Mouse (Mus musculus) myocyte (in vitro differentiated cells): Measurements from ENCODE around the gene Pdia2. TPM values are rescaled to one million over a fixed set of nuclear protein-coding genes. Genes with fewer than 3 reads are reported as not detected.

Source experiments
- H3K27me3 ChIP-seq: one replicate; pipeline ENCODE4 v1.6.1; 2011; ENCODE audit not compliant: control insufficient read depth, insufficient read depth, insufficient read length
- H3K36me3 ChIP-seq: one replicate; pipeline ENCODE4 v1.6.1; 2011; ENCODE audit not compliant: control insufficient read depth, insufficient read depth
- H3K4me2 ChIP-seq: one replicate; pipeline ENCODE4 v1.6.1; 2011; ENCODE audit warnings: low read depth, control low read depth
- H3K4me3 ChIP-seq: one replicate; pipeline ENCODE4 v1.5.1; 2011; ENCODE audit warnings: mild to moderate bottlenecking, control low read depth, moderate library complexity
- H3K79me2 ChIP-seq: one replicate; pipeline ENCODE4 v1.6.1; 2011; ENCODE audit not compliant: control insufficient read depth, insufficient read depth
- H3ac ChIP-seq: one replicate; pipeline ENCODE4 v1.6.1; 2011; ENCODE audit not compliant: control insufficient read depth, insufficient read length
- CEBPB ChIP-seq: IDR thresholded peaks from 2 replicates; pipeline ENCODE4 v1.6.1; 2011; ENCODE audit warnings: mild to moderate bottlenecking, moderate library complexity; ENCODE audit not compliant: poor library complexity, insufficient read depth, severe bottlenecking
- E2F4 ChIP-seq: IDR thresholded peaks from one replicate; pipeline ENCODE4 v1.6.1; 2011; ENCODE audit warnings: mild to moderate bottlenecking, control low read depth, moderate library complexity; ENCODE audit not compliant: insufficient read depth
- MAX ChIP-seq: IDR thresholded peaks from one replicate; pipeline ENCODE4 v1.6.1; 2011; ENCODE audit warnings: low read depth, mild to moderate bottlenecking, control low read depth
- MYOD1 ChIP-seq, 3 experiments: IDR thresholded peaks; one replicate each; pipeline ENCODE4 v1.6.1; 2011; ENCODE audit warnings: control low read depth in 2 of 3, low read depth in 2 of 3, mild to moderate bottlenecking in 2 of 3, moderate library complexity in 1 of 3; ENCODE audit not compliant: insufficient read length in 2 of 3, control insufficient read depth in 1 of 3
- MYOG ChIP-seq, 3 experiments: IDR thresholded peaks; one replicate each; pipeline ENCODE4 v1.6.1; 2011; ENCODE audit warnings: control low read depth in 2 of 3, low read depth in 2 of 3, mild to moderate bottlenecking in 2 of 3; ENCODE audit not compliant: insufficient read length in 2 of 3, control insufficient read depth in 1 of 3, insufficient read depth in 1 of 3
- POLR2A ChIP-seq: IDR thresholded peaks from one replicate; pipeline ENCODE4 v1.6.1; 2011; ENCODE audit warnings: low read depth, mild to moderate bottlenecking, control low read depth, moderate library complexity; ENCODE audit not compliant: insufficient read length
- POLR2AphosphoS2 ChIP-seq: IDR thresholded peaks from one replicate; pipeline ENCODE4 v1.6.1; 2011; ENCODE audit warnings: low read depth, control low read depth; ENCODE audit not compliant: insufficient read length
- REST ChIP-seq: IDR thresholded peaks from one replicate; pipeline ENCODE4 v1.6.1; 2011; ENCODE audit warnings: mild to moderate bottlenecking, control low read depth, moderate library complexity; ENCODE audit not compliant: insufficient read depth, insufficient read length
- SRF ChIP-seq: IDR thresholded peaks from one replicate; pipeline ENCODE4 v1.6.1; 2011; ENCODE audit warnings: low read depth; ENCODE audit not compliant: control insufficient read depth, insufficient read length
- TCF12 ChIP-seq: IDR thresholded peaks from one replicate; pipeline ENCODE4 v1.6.1; 2011; ENCODE audit warnings: mild to moderate bottlenecking, control low read depth; ENCODE audit not compliant: poor library complexity, insufficient read depth, severe bottlenecking
- TCF3 ChIP-seq: IDR thresholded peaks from one replicate; pipeline ENCODE4 v1.6.1; 2011; ENCODE audit warnings: low read depth, control low read depth; ENCODE audit not compliant: insufficient read length
- USF1 ChIP-seq: IDR thresholded peaks from one replicate; pipeline ENCODE4 v1.6.1; 2011; ENCODE audit warnings: low read depth, mild to moderate bottlenecking, control low read depth, moderate library complexity
- polyA plus RNA-seq: library from polyadenylated mRNA; unstranded; fragments of >200 nt; fragmentation: generic; extraction: Trizol; gene quantifications from one replicate; pipeline ENCODE4 v1.2.1, GENCODE M21; 2012; ENCODE audit warnings: missing spikeins

Gene Pdia2
- 0.05 TPM for polyA plus RNA-seq

DNA sequence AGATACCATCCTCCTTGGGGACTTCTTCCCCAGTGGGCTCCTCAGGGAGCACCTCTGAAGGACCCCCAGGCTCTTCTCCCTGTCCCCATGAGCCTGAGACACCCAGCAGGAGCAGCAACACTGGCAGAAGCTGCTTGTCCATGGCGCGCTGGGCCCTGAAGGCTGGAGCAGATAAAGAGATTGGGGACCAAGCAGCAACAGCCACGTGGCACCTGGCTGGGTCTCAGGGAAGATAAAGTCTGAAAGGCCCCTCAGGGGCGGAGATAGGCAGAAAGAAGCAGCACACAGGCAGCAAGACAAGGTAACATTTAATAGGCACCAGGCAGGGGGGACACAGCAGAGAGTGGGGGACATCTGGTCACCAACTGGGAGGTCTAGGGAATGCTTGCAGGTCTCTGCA, at the start of gene Pdia2:
Gene Pdia2 (minus strand): TSS at position 196 of the 400 bp plus-strand sequence.
- no peaks in the 10 kb centered on the region for H3K36me3 ChIP-seq
- H3K4me2 ChIP-seq: no peak within 1 kb of the TSS
- H3K79me2 ChIP-seq: no peaks in the 10 kb centered on the region
- H3K27me3 ChIP-seq: no peaks in the 10 kb centered on the region
- no peak within 1 kb of the TSS for H3K4me3 ChIP-seq
- H3ac ChIP-seq: no peak within 1 kb of the TSS
- TF ChIP-seq CEBPB (no peak), SRF (no peak), TCF3 (no peak), E2F4 (no peak), TCF12 (no peak), USF1 (no peak), POLR2AphosphoS2 (no peak), MYOD1 (IDR thresholded peaks at IDR 0.05; ENCODE audit: control insufficient read depth in 1 of 3, insufficient read length in 2 of 3, low read depth in 2 of 3) (no peak), POLR2A (no peak), REST (no peak), MAX (no peak), MYOG (IDR thresholded peaks at IDR 0.05; ENCODE audit: control insufficient read depth in 1 of 3, insufficient read depth in 1 of 3, insufficient read length in 2 of 3, low read depth in 2 of 3) (no peak)

DNA sequence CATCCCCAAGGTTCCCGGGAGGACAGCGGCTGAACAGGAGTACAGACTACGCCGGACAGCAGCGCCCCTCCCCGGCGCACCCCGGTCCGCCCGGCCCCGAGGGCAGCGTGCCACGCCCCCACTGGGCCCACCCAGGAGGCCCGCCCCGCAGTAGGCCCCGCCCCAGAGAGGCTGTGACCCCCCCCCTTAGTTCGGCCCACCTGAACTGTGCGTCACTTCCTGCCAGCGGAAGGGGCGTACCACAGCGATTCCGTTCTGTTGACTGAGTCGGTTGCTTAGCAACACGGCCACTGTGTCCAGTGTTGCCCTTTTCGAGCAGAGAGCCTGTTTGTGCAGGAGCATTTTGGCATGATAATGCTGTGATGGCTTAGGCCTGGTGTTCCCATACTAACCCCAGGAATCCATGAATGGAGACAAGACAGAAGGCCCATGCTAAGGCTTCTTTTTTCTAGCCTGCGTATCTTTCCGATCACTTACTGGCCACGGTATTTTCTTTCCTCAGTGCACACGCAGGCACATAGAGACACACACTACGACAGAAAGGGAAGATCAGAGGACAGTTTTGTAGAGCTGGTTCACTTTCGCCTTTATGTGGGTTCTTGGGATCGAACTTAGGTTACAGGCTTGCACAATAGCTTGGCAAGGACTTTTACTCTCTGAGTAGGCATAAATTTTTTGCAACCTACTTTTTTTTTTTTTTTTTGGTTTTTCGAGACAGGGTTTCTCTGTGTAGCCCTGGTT, 45.4 kb upstream of the Pdia2 start, which contains the start of gene Fam234a:
Gene Fam234a (minus strand): TSS at position 142 of the 741 bp plus-strand sequence.
- Histone ChIP-seq H3K79me2 (peaks cover 3% of the 10 kb centered on the region), H3K36me3 (no peaks in the 10 kb centered on the region), H3K27me3 (no peaks in the 10 kb centered on the region), H3ac (peak within 1 kb of the TSS; percentile 60), H3K4me3 (peak within 1 kb of the TSS; percentile 77), H3K4me2 (peak within 1 kb of the TSS; percentile 99)
- TF ChIP-seq MYOD1 (IDR thresholded peaks at IDR 0.05; ENCODE audit: control insufficient read depth in 1 of 3, insufficient read length in 2 of 3, low read depth in 2 of 3) (peak in 1 of 3 experiments; percentile 16), SRF (no peak), POLR2AphosphoS2 (peak; percentile 76), POLR2A (peak; percentile 77), MYOG (IDR thresholded peaks at IDR 0.05; ENCODE audit: control insufficient read depth in 1 of 3, insufficient read depth in 1 of 3, insufficient read length in 2 of 3, low read depth in 2 of 3) (peak in 1 of 3 experiments; percentile 17)

DNA sequence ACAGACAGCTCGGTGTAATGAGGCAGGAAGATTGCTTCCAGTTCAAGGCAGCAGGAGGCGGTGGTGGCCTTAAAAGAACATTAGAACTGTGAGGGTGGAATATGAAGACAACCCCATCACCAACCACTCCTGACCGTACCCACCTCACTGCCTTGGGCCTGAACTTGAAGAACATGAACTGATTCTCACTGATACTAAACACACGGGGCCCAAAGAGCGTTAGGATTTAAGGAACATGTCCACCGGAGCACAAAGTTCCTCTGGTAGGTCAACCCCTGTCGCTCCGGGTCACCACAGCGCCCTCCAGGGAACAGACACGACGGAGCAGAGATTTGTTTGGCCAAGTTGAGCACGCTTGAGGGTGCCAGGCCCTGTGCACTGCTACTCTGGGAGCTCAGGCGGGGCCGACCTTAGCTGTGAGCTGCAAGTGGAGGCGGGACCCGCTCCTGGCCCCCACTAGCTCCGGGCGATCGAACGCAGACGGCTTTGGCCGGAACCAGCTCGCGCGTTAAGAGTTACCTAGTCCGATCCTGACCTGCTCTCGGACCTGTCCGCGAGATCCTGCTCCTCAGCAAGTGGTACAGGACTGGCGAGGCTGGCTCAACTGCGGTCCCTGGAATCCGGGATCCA, 44.7 kb upstream of the Pdia2 start:
- peaks cover 3% of the 10 kb centered on the region for H3K79me2 ChIP-seq

DNA sequence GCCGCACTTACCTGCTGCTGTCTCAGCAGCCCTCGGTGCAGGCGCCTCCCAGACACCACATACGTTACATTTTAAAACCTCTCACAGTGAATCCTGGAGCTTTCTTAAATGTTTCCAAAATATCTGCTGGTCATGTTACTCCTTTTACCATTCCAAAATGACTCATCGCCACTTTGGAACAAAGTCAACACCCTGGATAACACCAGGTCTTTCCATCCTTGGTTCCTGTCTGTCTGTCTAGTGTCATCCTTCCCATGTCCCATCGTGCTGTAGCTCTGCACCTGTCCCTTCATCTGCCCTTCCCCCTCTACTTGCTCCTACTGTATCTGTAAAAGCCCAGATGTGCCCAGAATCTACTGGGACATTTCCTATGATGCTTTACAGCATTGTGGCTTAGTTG, 42.1 kb upstream of the Pdia2 start:
- Histone ChIP-seq H3K79me2 (peaks cover 3% of the 10 kb centered on the region), H3K4me2 (peak overlapping the region; percentile 72), H3K4me3 (no peak overlapping the region), H3K27me3 (no peaks in the 10 kb centered on the region), H3K36me3 (no peaks in the 10 kb centered on the region), H3ac (no peak overlapping the region)
- TF ChIP-seq MYOG (IDR thresholded peaks at IDR 0.05; ENCODE audit: control insufficient read depth in 1 of 3, insufficient read depth in 1 of 3, insufficient read length in 2 of 3, low read depth in 2 of 3) (peak in 1 of 3 experiments; percentile 18), USF1 (no peak), POLR2A (no peak), REST (no peak), MYOD1 (IDR thresholded peaks at IDR 0.05; ENCODE audit: control insufficient read depth in 1 of 3, insufficient read length in 2 of 3, low read depth in 2 of 3) (peak in 2 of 3 experiments; percentile 9 to 68), MAX (no peak), TCF3 (no peak), E2F4 (no peak), SRF (no peak), POLR2AphosphoS2 (no peak), TCF12 (no peak), CEBPB (no peak)

More for the DNA sequence above, 44.7 kb upstream of the Pdia2 start:
- TF ChIP-seq MYOD1 (IDR thresholded peaks at IDR 0.05; ENCODE audit: control insufficient read depth in 1 of 3, insufficient read length in 2 of 3, low read depth in 2 of 3) (no peak), POLR2A (no peak), REST (no peak), MAX (no peak), TCF3 (no peak), POLR2AphosphoS2 (no peak), TCF12 (no peak), E2F4 (no peak)
- H3ac ChIP-seq: peak overlapping the region; percentile 60
- H3K4me3 ChIP-seq: peak overlapping the region; percentile 77
- peak overlapping the region; percentile 77 for H3K4me2 ChIP-seq
- no peaks in the 10 kb centered on the region for H3K27me3 ChIP-seq
- no peaks in the 10 kb centered on the region for H3K36me3 ChIP-seq

DNA sequence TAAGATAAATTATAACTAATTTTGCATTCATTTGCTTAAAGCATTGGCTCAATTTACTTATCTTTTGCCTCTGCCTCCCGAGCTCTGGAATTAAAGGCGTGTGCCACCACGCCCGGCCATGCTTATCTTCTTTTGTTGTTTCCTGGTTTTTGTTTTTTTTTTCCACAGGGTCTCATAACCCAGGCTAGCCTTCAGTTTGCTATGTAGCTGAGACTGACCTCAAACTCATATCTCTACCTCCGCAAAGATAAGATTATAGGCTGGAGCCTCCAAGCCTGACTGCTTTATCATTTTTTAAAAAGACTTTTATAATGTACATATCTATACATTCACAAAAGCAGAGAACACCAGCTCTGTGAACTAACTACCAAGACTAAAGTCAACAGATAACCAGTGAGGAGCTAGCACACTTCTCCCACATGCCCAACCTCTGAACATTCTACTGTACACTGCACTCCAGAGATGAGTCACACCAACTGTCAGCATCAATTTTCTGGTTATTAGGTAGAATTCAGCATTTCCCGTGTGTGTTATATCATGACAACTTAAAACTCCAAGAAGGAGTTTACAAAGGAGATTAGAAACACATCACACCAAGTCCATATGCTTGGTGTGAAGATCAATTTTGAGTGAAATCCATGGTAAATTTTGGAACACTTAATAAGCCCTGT, 41.4 kb upstream of the Pdia2 start:
- TF ChIP-seq MAX: no peak
- TF ChIP-seq MYOD1 (IDR thresholded peaks at IDR 0.05; ENCODE audit: control insufficient read depth in 1 of 3, insufficient read length in 2 of 3, low read depth in 2 of 3): no peak
- no peak for TF ChIP-seq TCF3
- TF ChIP-seq POLR2A: no peak
- TF ChIP-seq USF1: no peak
- no peak for TF ChIP-seq SRF
- no peak for TF ChIP-seq POLR2AphosphoS2
- no peak for TF ChIP-seq REST
- no peak for TF ChIP-seq TCF12
- TF ChIP-seq MYOG (IDR thresholded peaks at IDR 0.05; ENCODE audit: control insufficient read depth in 1 of 3, insufficient read depth in 1 of 3, insufficient read length in 2 of 3, low read depth in 2 of 3): no peak
- no peak for TF ChIP-seq E2F4
- no peak for TF ChIP-seq CEBPB
- peaks cover 3% of the 10 kb centered on the region for H3K79me2 ChIP-seq
- H3K27me3 ChIP-seq: no peaks in the 10 kb centered on the region
- no peaks in the 10 kb centered on the region for H3K36me3 ChIP-seq
- no peak overlapping the region for H3K4me3 ChIP-seq
- H3K4me2 ChIP-seq: peak overlapping the region; percentile 72
- H3ac ChIP-seq: no peak overlapping the region
